Mouse (Mus musculus): ENCODE data around the gene Mpv17l2.

DNA sequence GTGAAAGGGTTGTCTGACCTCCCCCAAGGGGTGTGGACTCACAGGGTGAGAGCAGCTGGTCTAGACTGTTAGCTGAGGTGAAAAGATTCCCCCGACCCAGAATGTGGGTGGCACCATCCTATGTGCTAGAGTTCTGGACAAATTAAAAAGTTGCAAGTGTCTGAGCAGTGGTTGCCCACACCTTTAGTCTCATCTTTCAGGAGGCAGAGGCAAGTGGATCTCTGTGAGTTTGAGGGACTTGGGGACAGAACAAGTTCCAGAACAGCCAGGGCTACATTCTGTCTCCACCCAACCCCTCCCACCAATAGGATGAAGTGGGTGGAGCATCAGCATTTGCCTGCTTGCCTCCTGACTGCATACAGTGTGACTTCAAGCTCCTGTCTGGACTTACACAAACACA is 1.4 kb upstream of the Mpv17l2 start:
- TF ChIP-seq CTCF (IDR thresholded peaks at IDR 0.05; ENCODE audit: control insufficient read depth, insufficient read depth, insufficient read length), result no peak
- no peak for TF ChIP-seq MYOG (IDR thresholded peaks at IDR 0.05; ENCODE audit: control insufficient read depth, extremely low read depth, insufficient read length)
- no peak for TF ChIP-seq MYOD1 (IDR thresholded peaks at IDR 0.05; ENCODE audit: control insufficient read depth, insufficient read length, low read depth)
- TF ChIP-seq MAX (IDR thresholded peaks at IDR 0.05), result no peak
- TF ChIP-seq USF1 (IDR thresholded peaks at IDR 0.05; ENCODE audit: low read depth), result no peak
- TF ChIP-seq CEBPB (IDR thresholded peaks at IDR 0.05; ENCODE audit: low read depth), result no peak
- no peak for TF ChIP-seq FOSL1 (IDR thresholded peaks at IDR 0.05; ENCODE audit: insufficient read depth, low read length, poor library complexity, severe bottlenecking)

Data from C2C12 (cell line).